Mouse (Mus musculus) liver, embryonic 11.5 days (tissue): Measurements from ENCODE around the gene Hmga1. TPM values are rescaled to one million over a fixed set of nuclear protein-coding genes. Genes with fewer than 3 reads are reported as not detected.

ENCODE experiments used
- ATAC-seq: fragments of 200-750 bp; cut with Nextera tagmentation; replicated peaks from 2 replicates; pipeline ENCODE4 v1.8.0; 2017; ENCODE audit warnings: moderate number of reproducible peaks, mild to moderate bottlenecking, moderate TSS enrichment, moderate library complexity; ENCODE audit not compliant: low FRiP score
- DNase-seq: peaks from one replicate; pipeline ENCODE4 v3.0.0-alpha.2; 2017; ENCODE audit warnings: low spot score
- H3K27ac ChIP-seq: fragments of 300-500 bp; sonication (generic); 2 replicates; pipeline ENCODE4 v1.5.1; 2014; ENCODE audit warnings: mild to moderate bottlenecking, low read depth, low read length, control low read depth
- H3K27me3 ChIP-seq: fragments of 300-500 bp; sonication (generic); replicated peaks from 2 replicates; pipeline ENCODE4 v1.6.1; 2014; ENCODE audit warnings: low read length, mixed read lengths; ENCODE audit not compliant: control insufficient read depth, insufficient read depth
- H3K36me3 ChIP-seq: fragments of 300-500 bp; sonication (generic); 2 replicates; pipeline ENCODE4 v1.6.1; 2014; ENCODE audit warnings: mild to moderate bottlenecking, low read length, moderate library complexity, mixed read lengths; ENCODE audit not compliant: control insufficient read depth, insufficient read depth
- H3K4me1 ChIP-seq: fragments of 300-500 bp; sonication (generic); replicated peaks from 2 replicates; pipeline ENCODE4 v1.6.1; 2014; ENCODE audit warnings: low read length, mixed read lengths; ENCODE audit not compliant: control insufficient read depth, insufficient read depth
- H3K4me2 ChIP-seq: fragments of 300-500 bp; sonication (generic); 2 replicates; pipeline ENCODE4 v1.6.1; 2014; ENCODE audit warnings: mild to moderate bottlenecking, control low read depth, moderate library complexity
- H3K4me3 ChIP-seq: fragments of 300-500 bp; sonication (generic); 2 replicates; pipeline ENCODE4 v1.5.1; 2014; ENCODE audit warnings: low read depth, low read length, control low read depth
- H3K9ac ChIP-seq: fragments of 300-500 bp; sonication (generic); 2 replicates; pipeline ENCODE4 v1.6.1; 2014; ENCODE audit warnings: low read depth, low read length, control low read depth
- H3K9me3 ChIP-seq: fragments of 300-500 bp; sonication (generic); 2 replicates; pipeline ENCODE4 v1.6.1; 2016; ENCODE audit warnings: low read length, inconsistent platforms, mixed read lengths; ENCODE audit not compliant: control insufficient read depth
- WGBS: fragments of 180-500 bp; shearing (Covaris S2); extraction: QIAGEN DNeasy Blood & Tissue Kit; methylation state at CpG from one replicate; pipeline ENCODE4 v1.1.7; 2014; 5-methylcytosine and 5-hydroxymethylcytosine counted together
- polyA plus RNA-seq: library from polyadenylated mRNA; unstranded; fragments of >200 nt; fragmentation: Nextera tagmentation; extraction: Ambion mirVana; gene quantifications from 2 replicates; pipeline ENCODE4 v1.2.1, GENCODE M21; 2014

Hmga1 gene
- polyA plus RNA-seq = 667 and 675 TPM in 2 replicates

- no peaks in the 10 kb centered on the region for H3K9me3 ChIP-seq
- peaks cover 16% of the 10 kb centered on the region for H3K36me3 ChIP-seq
- H3K27ac ChIP-seq = peak within 1 kb of the TSS; percentile 100
- peak within 1 kb of the TSS; percentile 90 for H3K4me3 ChIP-seq
- H3K4me2 ChIP-seq = peak within 1 kb of the TSS; percentile 90
- H3K4me1 ChIP-seq = peaks cover 56% of the 10 kb centered on the region
- peak within 1 kb of the TSS; percentile 98 for H3K9ac ChIP-seq
- H3K27me3 ChIP-seq = no peaks in the 10 kb centered on the region
- ATAC-seq (peak; percentile 69), DNase-seq (peak; percentile 96)
- under 1% methylated on average over 79 of the region's 79 CpGs for WGBS
These were observed at the start of gene Hmga1 for GRCm38 (mm10) chr17:27556315-27557011. Gene Hmga1 (plus strand): TSS chr17:27556497.

GRCm38 (mm10) chr17:27506871-27507590 is 49.3 kb upstream of the Hmga1 start:
- H3K9me3 ChIP-seq = no peaks in the 10 kb centered on the region
- DNase-seq = no peak
- no peak overlapping the region for H3K4me2 ChIP-seq
- no peaks in the 10 kb centered on the region for H3K36me3 ChIP-seq
- no peak overlapping the region for H3K27ac ChIP-seq
- H3K4me1 ChIP-seq = no peaks in the 10 kb centered on the region
- ATAC-seq = no peak
- no peak overlapping the region for H3K4me3 ChIP-seq
- WGBS = 75% methylated on average over 7 of the region's 7 CpGs
- H3K9ac ChIP-seq = no peak overlapping the region
- peaks cover 88% of the 10 kb centered on the region for H3K27me3 ChIP-seq

GRCm38 (mm10) chr17:27507591-27507945 is 48.7 kb upstream of the Hmga1 start:
- Histone ChIP-seq H3K36me3 (no peaks in the 10 kb centered on the region), H3K9me3 (no peaks in the 10 kb centered on the region), H3K9ac (no peak overlapping the region), H3K4me1 (peaks cover 4% of the 10 kb centered on the region; the same call in 1 of the 2 replicates), H3K27me3 (peaks cover 89% of the 10 kb centered on the region), H3K27ac (no peak overlapping the region), H3K4me2 (no peak overlapping the region), H3K4me3 (no peak overlapping the region)
- WGBS = 81% methylated on average over 7 of the region's 7 CpGs
- ATAC-seq (no peak), DNase-seq (no peak)

GRCm38 (mm10) chr17:27508002-27508401 is 48.3 kb upstream of the Hmga1 start:
- H3K36me3 ChIP-seq = no peaks in the 10 kb centered on the region
- H3K9me3 ChIP-seq = no peaks in the 10 kb centered on the region
- H3K9ac ChIP-seq = no peak overlapping the region
- H3K27ac ChIP-seq = no peak overlapping the region
- no peak overlapping the region for H3K4me3 ChIP-seq
- 68% methylated on average over 12 of the region's 12 CpGs for WGBS
- DNase-seq = no peak
- no peak for ATAC-seq
- H3K4me2 ChIP-seq = no peak overlapping the region
- peaks cover 89% of the 10 kb centered on the region for H3K27me3 ChIP-seq
- peaks cover 4% of the 10 kb centered on the region; the same call in 1 of the 2 replicates for H3K4me1 ChIP-seq

GRCm38 (mm10) chr17:27508513-27508912 is 47.8 kb upstream of the Hmga1 start:
- H3K9me3 ChIP-seq = no peaks in the 10 kb centered on the region
- WGBS = 47% methylated on average over 5 of the region's 5 CpGs
- H3K4me3 ChIP-seq = no peak overlapping the region
- no peak overlapping the region for H3K4me2 ChIP-seq
- no peak overlapping the region for H3K9ac ChIP-seq
- H3K27ac ChIP-seq = no peak overlapping the region
- DNase-seq = no peak
- no peaks in the 10 kb centered on the region for H3K36me3 ChIP-seq
- ATAC-seq = no peak
- peaks cover 91% of the 10 kb centered on the region for H3K27me3 ChIP-seq
- peaks cover 4% of the 10 kb centered on the region; the same call in 1 of the 2 replicates for H3K4me1 ChIP-seq

- ATAC-seq (no peak), DNase-seq (no peak)
- Histone ChIP-seq H3K4me2 (no peak overlapping the region), H3K9ac (no peak overlapping the region), H3K4me1 (peaks cover 4% of the 10 kb centered on the region; the same call in 1 of the 2 replicates), H3K27ac (no peak overlapping the region), H3K36me3 (no peaks in the 10 kb centered on the region), H3K27me3 (peaks cover 91% of the 10 kb centered on the region), H3K4me3 (no peak overlapping the region), H3K9me3 (no peaks in the 10 kb centered on the region)
- WGBS = 64% methylated on average over 5 of the region's 5 CpGs
These were observed 47.2 kb upstream of the Hmga1 start for GRCm38 (mm10) chr17:27509056-27509455.

GRCm38 (mm10) chr17:27510258-27511124 is 45.8 kb upstream of the Hmga1 start:
- ATAC-seq = no peak

GRCm38 (mm10) chr17:27511125-27511735 is 45.1 kb upstream of the Hmga1 start:
- H3K27ac ChIP-seq = no peak overlapping the region
- ATAC-seq (no peak), DNase-seq (no peak)
- peaks cover 4% of the 10 kb centered on the region; the same call in 1 of the 2 replicates for H3K4me1 ChIP-seq
- no peaks in the 10 kb centered on the region for H3K9me3 ChIP-seq
- H3K27me3 ChIP-seq = peaks cover 93% of the 10 kb centered on the region
- 0 out of 2 replicates have a peak overlapping the region, but pooled peaks have one; percentile 48 for H3K4me3 ChIP-seq
- no peak overlapping the region for H3K4me2 ChIP-seq
- WGBS = 85% methylated on average over 7 of the region's 7 CpGs
- no peak overlapping the region for H3K9ac ChIP-seq
- H3K36me3 ChIP-seq = no peaks in the 10 kb centered on the region

More at GRCm38 (mm10) chr17:27510258-27511124, 45.8 kb upstream of the Hmga1 start:
- Histone ChIP-seq H3K9me3 (no peaks in the 10 kb centered on the region), H3K4me1 (peaks cover 4% of the 10 kb centered on the region; the same call in 1 of the 2 replicates), H3K4me2 (no peak overlapping the region), H3K27me3 (peaks cover 94% of the 10 kb centered on the region), H3K9ac (no peak overlapping the region), H3K36me3 (no peaks in the 10 kb centered on the region), H3K4me3 (no peak overlapping the region), H3K27ac (no peak overlapping the region)
- DNase-seq = no peak
- 54% methylated on average over 9 of the region's 9 CpGs for WGBS
